Mouse (Mus musculus): ENCODE measurements around the gene Gm17387. TPM values are rescaled to one million over a fixed set of nuclear protein-coding genes. Genes with fewer than 3 reads are reported as not detected.

Gene Gm17387
- total and polyA plus RNA-seq, 2 experiments from 2014 or later: not detected

GRCm38 (mm10) chr7:141006914-141007313 is 22.0 kb upstream of the Gm17387 start:
- Histone ChIP-seq H3K4me1 (ENCODE audit: insufficient read depth, low read length) (no peaks in the 10 kb centered on the region), H3K36me3 (ENCODE audit: insufficient read depth, low read length) (no peaks in the 10 kb centered on the region), H3K9me3 (ENCODE audit: low read length) (no peaks in the 10 kb centered on the region), H3K4me2 (ENCODE audit: low read depth, low read length) (no peak overlapping the region), H3K27ac (no peak overlapping the region), H3K9ac (replicated peaks; ENCODE audit: low read length) (no peak overlapping the region), H3K4me3 (ENCODE audit: low read length) (no peak overlapping the region), H3K27me3 (ENCODE audit: insufficient read depth, low read length) (no peaks in the 10 kb centered on the region)
- TF ChIP-seq CTCF (IDR thresholded peaks at IDR 0.05; ENCODE audit: low read depth): no peak
- ATAC-seq (no peak), DNase-seq (ENCODE audit: low spot score) (no peak)
- WGBS: 47% methylated on average over 5 of the region's 5 CpGs

DNA sequence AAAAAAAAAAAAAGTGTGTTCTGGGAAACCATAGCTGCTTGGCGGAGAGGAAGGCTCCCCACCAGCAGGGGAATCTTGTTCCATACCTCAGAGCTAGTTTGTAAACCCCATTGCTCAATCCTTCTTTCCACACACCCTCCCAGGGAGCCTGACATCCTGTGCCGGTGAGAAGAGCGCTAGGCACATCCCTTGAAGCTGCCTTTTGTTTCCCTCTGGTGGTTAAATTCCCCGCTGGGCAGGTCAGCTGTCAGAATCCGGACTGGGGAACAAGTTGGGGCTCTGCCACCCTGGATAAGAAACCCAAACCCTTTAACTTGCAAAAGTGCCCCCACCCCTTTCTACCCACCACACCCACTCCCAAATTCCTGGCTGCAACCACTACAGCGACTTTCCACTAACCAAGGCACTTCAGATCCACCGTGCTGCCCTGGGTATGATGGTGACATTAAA is 20.6 kb upstream of the Gm17387 start:
- WGBS: 8% methylated on average over 7 of the region's 7 CpGs
- no peaks in the 10 kb centered on the region for H3K27me3 ChIP-seq (ENCODE audit: insufficient read depth, low read length)
- H3K9me3 ChIP-seq (ENCODE audit: low read length): no peaks in the 10 kb centered on the region
- no peak for ATAC-seq
- DNase-seq (ENCODE audit: low spot score): no peak
- no peak overlapping the region for H3K27ac ChIP-seq
- 0 out of 2 replicates have a peak overlapping the region, but pooled peaks have one; percentile 27 for H3K4me2 ChIP-seq (ENCODE audit: low read depth, low read length)
- no peak overlapping the region for H3K4me3 ChIP-seq (ENCODE audit: low read length)
- H3K9ac ChIP-seq (replicated peaks; ENCODE audit: low read length): no peak overlapping the region
- no peaks in the 10 kb centered on the region for H3K36me3 ChIP-seq (ENCODE audit: insufficient read depth, low read length)
- peak; percentile 17; the same call in 1 of the 2 replicates for TF ChIP-seq CTCF (IDR thresholded peaks at IDR 0.05; ENCODE audit: low read depth)
- H3K4me1 ChIP-seq (ENCODE audit: insufficient read depth, low read length): no peaks in the 10 kb centered on the region

DNA sequence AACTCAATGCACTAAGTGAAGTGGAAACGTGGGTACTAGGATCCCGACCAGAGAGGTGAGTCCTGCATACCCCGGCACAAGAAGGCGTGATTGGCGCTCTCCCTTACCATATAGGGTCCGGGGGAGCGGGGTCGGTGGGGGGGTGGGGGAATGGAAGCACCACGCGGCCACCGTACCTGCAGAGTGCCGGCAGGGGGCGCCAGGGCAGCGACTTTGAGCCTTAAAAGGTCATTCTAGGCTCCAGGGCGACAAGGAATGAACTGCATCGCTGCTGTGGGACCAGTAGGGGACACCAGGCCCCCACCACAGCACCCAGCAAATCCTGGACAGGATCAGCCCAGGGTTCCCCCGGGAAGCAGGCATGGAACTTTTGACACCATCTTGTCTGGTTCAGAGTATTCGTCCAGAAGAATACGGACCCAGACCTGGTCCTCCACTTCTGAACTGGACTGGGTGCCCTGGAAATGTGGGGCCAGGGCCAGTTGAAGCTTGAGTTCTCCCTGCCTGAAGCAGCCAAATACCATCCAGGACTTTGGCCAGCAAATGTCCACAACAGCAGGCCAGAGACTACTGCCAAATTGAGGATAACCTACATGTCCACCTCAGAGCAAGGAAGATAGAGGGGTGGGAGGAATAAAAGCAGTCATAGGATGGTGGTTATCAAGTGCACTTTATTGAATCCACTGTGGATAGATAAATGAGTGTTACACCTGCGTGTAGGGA is 19.8 kb upstream of the Gm17387 start:
- Histone ChIP-seq H3K4me1 (ENCODE audit: insufficient read depth, low read length) (no peaks in the 10 kb centered on the region), H3K36me3 (ENCODE audit: insufficient read depth, low read length) (no peaks in the 10 kb centered on the region), H3K9ac (replicated peaks; ENCODE audit: low read length) (no peak overlapping the region), H3K4me2 (ENCODE audit: low read depth, low read length) (peak overlapping the region; percentile 36), H3K9me3 (ENCODE audit: low read length) (no peaks in the 10 kb centered on the region), H3K27ac (no peak overlapping the region), H3K27me3 (ENCODE audit: insufficient read depth, low read length) (no peaks in the 10 kb centered on the region), H3K4me3 (ENCODE audit: low read length) (no peak overlapping the region)
- peak; percentile 77 for TF ChIP-seq CTCF (IDR thresholded peaks at IDR 0.05; ENCODE audit: low read depth)
- WGBS: 8% methylated on average over 20 of the region's 20 CpGs
- ATAC-seq (peak; percentile 83), DNase-seq (ENCODE audit: low spot score) (peak; percentile 65)

DNA sequence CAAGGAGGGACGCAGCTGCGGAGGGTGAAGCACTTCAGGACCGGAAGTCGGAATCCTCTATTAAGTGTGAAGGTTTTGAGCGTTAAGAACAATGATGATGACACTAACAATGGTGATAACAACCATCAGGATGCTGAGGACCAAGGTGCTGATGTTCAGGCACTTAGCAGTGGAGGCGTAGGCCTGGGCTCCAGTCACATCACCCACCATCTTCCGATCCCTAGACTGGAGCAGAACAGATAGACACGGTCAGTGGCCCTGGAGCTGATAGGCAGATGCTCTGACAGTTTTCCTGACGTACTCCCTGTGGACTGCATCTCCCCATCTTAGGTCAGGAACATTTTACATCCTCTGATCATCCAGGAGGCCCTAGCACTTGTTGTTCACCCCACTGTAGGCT is 19.3 kb upstream of the Gm17387 start:
- H3K9me3 ChIP-seq (ENCODE audit: low read length): no peaks in the 10 kb centered on the region
- TF ChIP-seq CTCF (IDR thresholded peaks at IDR 0.05; ENCODE audit: low read depth): no peak
- peak overlapping the region; percentile 36 for H3K4me2 ChIP-seq (ENCODE audit: low read depth, low read length)
- H3K27me3 ChIP-seq (ENCODE audit: insufficient read depth, low read length): no peaks in the 10 kb centered on the region
- 0 out of 2 replicates have a peak overlapping the region, but pooled peaks have one; percentile 3 for H3K4me3 ChIP-seq (ENCODE audit: low read length)
- ATAC-seq (no peak), DNase-seq (ENCODE audit: low spot score) (no peak)
- H3K9ac ChIP-seq (replicated peaks; ENCODE audit: low read length): no peak overlapping the region
- no peaks in the 10 kb centered on the region for H3K4me1 ChIP-seq (ENCODE audit: insufficient read depth, low read length)
- WGBS: 88% methylated on average over 9 of the region's 9 CpGs
- no peaks in the 10 kb centered on the region for H3K36me3 ChIP-seq (ENCODE audit: insufficient read depth, low read length)
- H3K27ac ChIP-seq: no peak overlapping the region

DNA sequence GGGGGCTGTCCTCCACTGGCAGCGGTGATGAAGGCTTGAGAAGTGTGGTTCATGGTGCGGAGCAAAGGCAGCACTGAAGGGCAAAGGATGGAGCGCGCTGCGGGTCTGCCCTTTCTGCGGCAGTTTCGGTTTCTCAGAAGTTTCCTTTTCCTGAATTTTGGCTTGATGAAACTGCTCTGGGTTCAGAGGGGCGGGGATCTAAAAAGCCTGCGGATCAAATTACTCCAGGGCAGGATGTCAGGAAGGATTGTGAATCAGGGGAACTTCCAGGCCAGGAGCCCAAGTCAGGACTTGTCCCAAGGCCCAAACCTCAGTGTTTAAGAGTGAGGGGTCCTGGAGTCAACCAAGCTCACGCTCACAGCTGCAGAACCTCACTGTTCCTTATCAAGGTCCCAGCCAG is 18.3 kb upstream of the Gm17387 start, which contains the start of gene Ifitm3:
TSS of gene Ifitm3 (minus strand) at position 178 of the 400 bp plus-strand sequence.
- ATAC-seq: no peak
- Histone ChIP-seq H3K27me3 (ENCODE audit: insufficient read depth, low read length) (no peaks in the 10 kb centered on the region), H3K27ac (no peak within 1 kb of the TSS), H3K4me3 (ENCODE audit: low read length) (peak within 1 kb of the TSS; percentile 3; the same call in 1 of the 2 replicates), H3K9me3 (ENCODE audit: low read length) (no peaks in the 10 kb centered on the region), H3K4me1 (ENCODE audit: insufficient read depth, low read length) (no peaks in the 10 kb centered on the region), H3K9ac (replicated peaks; ENCODE audit: low read length) (no peak within 1 kb of the TSS), H3K36me3 (ENCODE audit: insufficient read depth, low read length) (no peaks in the 10 kb centered on the region), H3K4me2 (ENCODE audit: low read depth, low read length) (peak within 1 kb of the TSS; percentile 36)
- 36% methylated on average over 10 of the region's 10 CpGs for WGBS
- DNase-seq (ENCODE audit: low spot score): peak; percentile 4
- no peak for TF ChIP-seq CTCF (IDR thresholded peaks at IDR 0.05; ENCODE audit: low read depth)

DNA sequence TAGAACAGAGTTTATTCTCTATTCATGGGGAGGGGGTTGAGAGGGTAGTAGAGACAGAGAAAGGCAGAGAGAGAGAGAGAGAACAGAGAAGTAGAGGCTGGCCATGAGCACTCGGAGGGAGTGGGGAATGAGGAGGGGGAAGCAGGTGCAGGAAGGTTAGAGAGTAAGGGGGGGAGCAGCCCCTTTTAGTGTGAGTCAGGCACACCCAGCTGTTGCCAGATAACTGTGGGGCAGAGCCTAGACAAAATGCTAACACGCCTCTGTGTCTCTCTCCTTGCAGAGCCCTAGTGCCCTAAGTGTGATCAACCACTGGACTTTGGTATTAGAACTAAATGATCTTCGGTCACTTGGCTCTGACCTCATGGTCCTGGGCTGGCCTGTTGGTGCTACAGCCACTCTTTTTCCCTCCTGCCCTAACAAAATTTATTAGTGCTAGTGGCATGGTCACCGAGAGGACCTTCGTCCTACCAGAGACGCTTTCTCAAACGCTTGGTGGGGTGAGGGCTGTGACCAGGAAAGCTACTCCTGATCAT is 17.6 kb upstream of the Gm17387 start:
- Histone ChIP-seq H3K27me3 (ENCODE audit: insufficient read depth, low read length) (no peaks in the 10 kb centered on the region), H3K4me3 (ENCODE audit: low read length) (no peak overlapping the region), H3K9ac (replicated peaks; ENCODE audit: low read length) (no peak overlapping the region), H3K4me1 (ENCODE audit: insufficient read depth, low read length) (no peaks in the 10 kb centered on the region), H3K4me2 (ENCODE audit: low read depth, low read length) (no peak overlapping the region), H3K9me3 (ENCODE audit: low read length) (no peaks in the 10 kb centered on the region), H3K36me3 (ENCODE audit: insufficient read depth, low read length) (no peaks in the 10 kb centered on the region), H3K27ac (no peak overlapping the region)
- ATAC-seq: no peak
- no peak for TF ChIP-seq CTCF (IDR thresholded peaks at IDR 0.05; ENCODE audit: low read depth)
- WGBS: 90% methylated on average over 7 of the region's 7 CpGs
- no peak for DNase-seq (ENCODE audit: low spot score)

All from hindbrain, postnatal 0 days (tissue).